Mouse (Mus musculus) limb, embryonic 12.5 days (tissue): ENCODE results near the gene Cpne8. TPM values are rescaled to one million over a fixed set of nuclear protein-coding genes. Genes with fewer than 3 reads are reported as not detected.

Experiments
- ATAC-seq: fragments of 200-750 bp; cut with Nextera tagmentation; 2 replicates; pipeline ENCODE4 v1.8.0; 2017; ENCODE audit warnings: low read depth, moderate TSS enrichment; ENCODE audit not compliant: insufficient number of reproducible peaks, insufficient read depth, low FRiP score, low TSS enrichment
- H3K27ac ChIP-seq: fragments of 300-500 bp; sonication (generic); 2 replicates; pipeline ENCODE4 v1.5.1; 2016; ENCODE audit warnings: mild to moderate bottlenecking, moderate library complexity
- H3K27me3 ChIP-seq: fragments of 300-500 bp; sonication (generic); 2 replicates; pipeline ENCODE4 v1.6.1; 2016; ENCODE audit warnings: mild to moderate bottlenecking, moderate library complexity
- H3K36me3 ChIP-seq: fragments of 300-500 bp; sonication (generic); 2 replicates; pipeline ENCODE4 v1.6.1; 2016; ENCODE audit warnings: mild to moderate bottlenecking, moderate library complexity
- H3K4me1 ChIP-seq: fragments of 300-500 bp; sonication (generic); replicated peaks from 2 replicates; pipeline ENCODE4 v1.6.1; 2016
- H3K4me2 ChIP-seq: fragments of 300-500 bp; sonication (generic); 2 replicates; pipeline ENCODE4 v1.6.1; 2016; ENCODE audit warnings: mild to moderate bottlenecking, moderate library complexity
- H3K4me3 ChIP-seq: fragments of 300-500 bp; sonication (generic); replicated peaks from 2 replicates; pipeline ENCODE4 v1.5.1; 2016; ENCODE audit warnings: mild to moderate bottlenecking
- H3K9ac ChIP-seq: fragments of 300-500 bp; sonication (generic); replicated peaks from 2 replicates; pipeline ENCODE4 v1.6.1; 2016; ENCODE audit warnings: mild to moderate bottlenecking, moderate library complexity
- H3K9me3 ChIP-seq: fragments of 300-500 bp; sonication (generic); 2 replicates; pipeline ENCODE4 v1.6.1; 2016; ENCODE audit warnings: mild to moderate bottlenecking, moderate library complexity
- WGBS: fragments of 180-500 bp; shearing (Covaris S2); methylation state at CpG from one replicate; pipeline ENCODE4 v1.1.7; 2016; 5-methylcytosine and 5-hydroxymethylcytosine counted together
- polyA plus RNA-seq: library from polyadenylated mRNA; unstranded; fragments of >200 nt; fragmentation: Nextera tagmentation; extraction: Ambion mirVana; gene quantifications from 2 replicates; pipeline ENCODE4 v1.2.1, GENCODE M21; 2016

Gene Cpne8
- polyA plus RNA-seq, 1 experiment from 2014 or later, result 5.2 TPM

GRCm38 (mm10) chr15:90609836-90610415, 69.3 kb downstream of the Cpne8 start:
- H3K4me2 ChIP-seq, result no peak overlapping the region
- H3K36me3 ChIP-seq, result no peaks in the 10 kb centered on the region
- H3K4me1 ChIP-seq, result 0 out of 2 replicates have a peak, but pooled peaks cover 5% of the 10 kb centered on the region
- no peak overlapping the region for H3K4me3 ChIP-seq
- 46% methylated on average over 4 of the region's 4 CpGs for WGBS
- ATAC-seq, result no peak
- H3K27ac ChIP-seq, result no peak overlapping the region
- no peak overlapping the region for H3K9ac ChIP-seq
- no peaks in the 10 kb centered on the region for H3K27me3 ChIP-seq
- H3K9me3 ChIP-seq, result no peaks in the 10 kb centered on the region

GRCm38 (mm10) chr15:90608368-90608767, 70.9 kb downstream of the Cpne8 start:
- no peak for ATAC-seq
- H3K36me3 ChIP-seq, result no peaks in the 10 kb centered on the region
- H3K27me3 ChIP-seq, result no peaks in the 10 kb centered on the region
- H3K4me2 ChIP-seq, result no peak overlapping the region
- H3K9me3 ChIP-seq, result no peaks in the 10 kb centered on the region
- no peak overlapping the region for H3K4me3 ChIP-seq
- WGBS, result 63% methylated on average over 3 of the region's 3 CpGs
- H3K27ac ChIP-seq, result no peak overlapping the region
- H3K9ac ChIP-seq, result no peak overlapping the region
- 0 out of 2 replicates have a peak, but pooled peaks cover 11% of the 10 kb centered on the region for H3K4me1 ChIP-seq

- no peak for ATAC-seq
- 87% methylated on average over 3 of the region's 3 CpGs for WGBS
- Histone ChIP-seq H3K4me3 (no peak overlapping the region), H3K4me2 (no peak overlapping the region), H3K9me3 (no peaks in the 10 kb centered on the region), H3K27me3 (no peaks in the 10 kb centered on the region), H3K4me1 (peaks cover 17% of the 10 kb centered on the region; the same call in 1 of the 2 replicates), H3K9ac (no peak overlapping the region), H3K36me3 (no peaks in the 10 kb centered on the region), H3K27ac (no peak overlapping the region)
These were observed 72.1 kb downstream of the Cpne8 start for GRCm38 (mm10) chr15:90607181-90607580.

DNA sequence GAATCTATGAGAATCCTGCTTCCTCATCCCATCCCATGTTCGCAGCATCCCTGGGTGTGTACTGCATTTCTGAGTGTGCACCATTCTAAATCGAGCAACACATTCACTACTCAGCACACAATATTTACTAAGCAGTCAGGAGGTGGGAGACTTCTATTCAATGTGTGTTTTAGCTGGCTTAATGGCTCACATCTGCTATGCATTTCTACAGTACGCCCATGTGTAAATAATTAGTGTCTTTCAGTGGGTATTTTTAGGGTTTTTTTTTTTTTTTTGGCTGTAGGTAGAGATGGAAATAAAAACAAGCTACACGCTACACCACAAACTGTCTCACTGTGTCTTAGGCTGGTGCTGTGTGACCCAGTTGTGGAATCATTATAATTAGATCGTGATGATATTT, 75.6 kb downstream of the Cpne8 start:
- no peak overlapping the region for H3K4me3 ChIP-seq
- H3K9ac ChIP-seq, result no peak overlapping the region
- peaks cover 12% of the 10 kb centered on the region; the same call in 1 of the 2 replicates for H3K4me1 ChIP-seq
- H3K9me3 ChIP-seq, result no peaks in the 10 kb centered on the region
- no peak for ATAC-seq
- no peak overlapping the region for H3K4me2 ChIP-seq
- H3K27ac ChIP-seq, result peak overlapping the region; percentile 62; the same call in 1 of the 2 replicates
- no peaks in the 10 kb centered on the region for H3K27me3 ChIP-seq
- 39% methylated on average over 5 of the region's 5 CpGs for WGBS
- H3K36me3 ChIP-seq, result no peaks in the 10 kb centered on the region

DNA sequence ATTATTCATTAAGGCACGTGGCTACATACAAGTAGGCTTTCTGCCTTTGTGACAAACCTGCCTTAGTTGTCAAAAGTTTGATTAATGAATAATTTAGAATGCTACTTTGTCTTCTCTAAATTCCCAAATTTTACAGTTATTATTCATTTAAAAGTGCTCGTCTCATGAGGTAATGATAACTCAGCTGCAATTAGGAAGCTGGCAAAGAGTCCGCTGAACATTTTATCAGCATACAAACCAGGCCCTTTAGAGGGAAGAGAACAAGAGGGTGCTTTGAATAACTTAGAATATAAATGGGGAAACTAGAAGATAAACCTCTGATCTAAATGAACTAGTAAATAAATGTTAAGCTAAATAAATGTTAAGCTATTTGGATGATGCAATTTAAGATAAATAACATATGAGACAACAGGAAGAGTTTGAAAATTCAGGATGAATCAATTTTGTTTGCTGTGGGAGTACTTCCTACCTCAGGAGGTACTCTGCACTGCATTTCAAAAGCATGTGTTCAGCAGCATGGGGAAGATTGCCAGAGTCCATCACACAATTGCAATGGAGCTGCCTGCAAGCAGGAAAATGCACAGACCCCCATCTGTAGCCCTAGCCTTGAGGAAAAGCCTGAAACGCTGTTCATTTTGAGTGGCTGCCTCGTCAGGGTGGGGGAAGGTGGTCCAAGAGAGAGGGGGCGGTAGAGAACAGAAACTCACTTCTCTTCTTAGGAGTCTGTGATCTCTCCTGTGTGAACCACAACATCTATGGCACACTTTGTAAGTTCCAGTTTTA, 81.3 kb downstream of the Cpne8 start:
- H3K27me3 ChIP-seq, result no peaks in the 10 kb centered on the region
- H3K27ac ChIP-seq, result no peak overlapping the region
- no peak overlapping the region for H3K9ac ChIP-seq
- H3K4me3 ChIP-seq, result no peak overlapping the region
- 70% methylated on average over 6 of the region's 6 CpGs for WGBS
- no peak for ATAC-seq
- peaks cover 6% of the 10 kb centered on the region; the same call in 1 of the 2 replicates for H3K4me1 ChIP-seq
- H3K36me3 ChIP-seq, result no peaks in the 10 kb centered on the region
- H3K9me3 ChIP-seq, result no peaks in the 10 kb centered on the region
- no peak overlapping the region for H3K4me2 ChIP-seq

DNA sequence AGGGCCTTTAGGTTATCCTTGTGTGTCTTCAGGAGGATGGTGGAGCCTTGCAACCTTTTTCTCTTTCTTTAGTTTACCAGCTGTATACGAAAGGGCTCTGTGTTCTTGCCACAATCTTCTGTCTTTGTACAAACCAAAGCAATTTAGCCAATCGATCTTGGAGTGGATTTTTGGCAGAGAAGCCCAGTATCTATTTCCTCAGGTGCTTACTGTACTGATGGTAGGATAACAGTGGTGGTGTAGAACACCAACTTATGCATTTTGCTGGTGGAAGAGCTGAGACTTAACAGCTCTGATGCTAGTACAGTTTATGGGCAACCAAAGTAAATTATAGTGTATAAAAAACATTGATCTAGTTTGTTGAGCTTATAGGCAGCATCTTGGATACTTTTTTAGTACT, 83.6 kb downstream of the Cpne8 start:
- no peak for ATAC-seq
- Histone ChIP-seq H3K9ac (no peak overlapping the region), H3K4me1 (no peaks in the 10 kb centered on the region), H3K36me3 (no peaks in the 10 kb centered on the region), H3K4me3 (no peak overlapping the region), H3K27me3 (no peaks in the 10 kb centered on the region), H3K4me2 (no peak overlapping the region), H3K27ac (no peak overlapping the region), H3K9me3 (no peaks in the 10 kb centered on the region)
- 81% methylated on average over 2 of the region's 2 CpGs for WGBS

GRCm38 (mm10) chr15:90589587-90589986, 89.6 kb downstream of the Cpne8 start:
- Histone ChIP-seq H3K4me1 (no peaks in the 10 kb centered on the region), H3K27ac (no peak overlapping the region), H3K9me3 (no peaks in the 10 kb centered on the region), H3K36me3 (no peaks in the 10 kb centered on the region), H3K4me3 (no peak overlapping the region), H3K4me2 (no peak overlapping the region), H3K9ac (no peak overlapping the region), H3K27me3 (no peaks in the 10 kb centered on the region)
- no peak for ATAC-seq
- 75% methylated on average over 7 of the region's 7 CpGs for WGBS

DNA sequence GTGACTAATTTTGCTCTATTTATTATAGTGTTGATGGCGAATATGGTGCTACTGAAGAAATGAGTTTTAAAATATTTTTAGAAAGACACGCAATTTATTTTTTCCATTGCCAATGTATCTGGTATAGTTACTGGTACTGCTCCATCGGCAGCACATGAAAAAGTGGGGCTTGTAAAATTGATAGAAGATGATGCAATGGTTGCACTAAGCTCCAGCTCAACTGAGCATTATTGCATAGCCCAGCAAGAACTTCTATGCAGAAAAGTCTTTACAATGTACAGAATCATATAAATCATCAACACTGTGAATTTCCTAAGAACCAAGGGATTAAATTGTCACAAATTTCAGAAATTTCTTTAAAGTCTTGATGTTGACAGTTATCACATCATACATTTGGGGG, 101.8 kb downstream of the Cpne8 start:
- no peak overlapping the region for H3K9ac ChIP-seq
- no peaks in the 10 kb centered on the region for H3K9me3 ChIP-seq
- H3K4me2 ChIP-seq, result no peak overlapping the region
- no peak overlapping the region for H3K27ac ChIP-seq
- no peaks in the 10 kb centered on the region for H3K36me3 ChIP-seq
- no peak overlapping the region for H3K4me3 ChIP-seq
- ATAC-seq, result no peak
- WGBS, result 87% methylated on average over 3 of the region's 3 CpGs
- no peaks in the 10 kb centered on the region for H3K4me1 ChIP-seq
- H3K27me3 ChIP-seq, result no peaks in the 10 kb centered on the region

DNA sequence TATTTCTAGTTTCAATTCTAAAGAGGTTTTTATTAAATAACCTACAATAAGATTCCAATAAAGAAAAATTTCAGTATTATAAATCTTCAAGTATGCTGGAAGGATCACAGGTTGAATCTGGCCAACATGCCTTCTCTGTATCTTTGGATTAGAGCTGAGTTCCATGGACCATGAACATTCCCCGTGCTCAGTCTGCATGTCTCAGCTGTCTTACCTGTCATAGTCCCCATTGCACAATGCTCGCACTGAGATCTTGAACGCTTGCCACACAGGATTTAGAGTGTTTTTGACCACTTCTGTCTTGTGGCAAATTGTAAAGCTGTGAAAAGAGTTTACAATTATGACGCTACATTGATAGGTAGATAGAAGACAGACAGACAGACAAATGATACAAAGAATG, 110.0 kb downstream of the Cpne8 start:
- Histone ChIP-seq H3K4me3 (no peak overlapping the region), H3K27me3 (no peaks in the 10 kb centered on the region), H3K4me2 (no peak overlapping the region), H3K4me1 (0 out of 2 replicates have a peak, but pooled peaks cover 2% of the 10 kb centered on the region), H3K36me3 (no peaks in the 10 kb centered on the region), H3K9ac (no peak overlapping the region), H3K9me3 (no peaks in the 10 kb centered on the region), H3K27ac (no peak overlapping the region)
- no peak for ATAC-seq
- 85% methylated on average over 4 of the region's 4 CpGs for WGBS

DNA sequence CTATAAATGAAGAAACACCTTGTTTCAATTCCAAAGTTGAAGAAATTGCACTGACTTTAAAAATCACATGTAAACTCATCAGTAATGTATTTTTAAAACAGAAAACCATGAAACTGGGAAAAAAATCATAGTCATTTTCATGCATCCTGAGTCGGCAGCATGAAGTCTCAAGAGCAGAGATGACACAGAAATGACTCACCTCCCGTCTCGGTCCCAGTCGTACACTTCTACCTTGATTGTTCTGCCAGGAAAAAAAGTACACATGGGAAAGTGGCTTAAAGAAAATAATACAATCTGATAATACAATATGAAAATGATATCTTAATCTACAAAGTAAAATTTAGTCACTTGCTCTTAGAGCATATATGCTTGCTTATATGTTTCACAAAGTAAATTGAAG, 111.2 kb downstream of the Cpne8 start:
- no peaks in the 10 kb centered on the region for H3K36me3 ChIP-seq
- no peaks in the 10 kb centered on the region for H3K27me3 ChIP-seq
- H3K27ac ChIP-seq, result no peak overlapping the region
- 83% methylated on average over 4 of the region's 4 CpGs for WGBS
- H3K4me3 ChIP-seq, result no peak overlapping the region
- H3K9me3 ChIP-seq, result no peaks in the 10 kb centered on the region
- 0 out of 2 replicates have a peak, but pooled peaks cover 4% of the 10 kb centered on the region for H3K4me1 ChIP-seq
- H3K9ac ChIP-seq, result no peak overlapping the region
- ATAC-seq, result no peak
- no peak overlapping the region for H3K4me2 ChIP-seq

DNA sequence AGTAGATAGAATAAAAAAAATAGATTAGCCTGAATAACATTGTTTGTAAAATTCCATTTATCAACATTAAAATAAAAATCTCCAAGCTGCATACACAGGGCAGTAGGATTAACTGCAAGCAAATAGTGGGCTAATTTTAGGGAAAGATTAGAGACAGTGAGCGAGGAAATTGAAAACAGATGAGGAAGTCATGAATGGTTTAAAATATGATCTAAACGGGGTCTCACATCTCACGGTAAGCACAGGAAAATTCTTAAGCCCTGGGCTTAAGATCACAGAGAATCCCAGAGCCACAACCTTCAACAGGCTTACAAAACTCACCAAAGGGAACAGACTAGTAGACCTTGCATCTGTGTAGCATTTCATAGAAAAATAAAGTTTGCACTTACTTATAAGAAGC, 115.2 kb downstream of the Cpne8 start:
- Histone ChIP-seq H3K36me3 (no peaks in the 10 kb centered on the region), H3K27me3 (no peaks in the 10 kb centered on the region), H3K9me3 (no peaks in the 10 kb centered on the region), H3K9ac (no peak overlapping the region), H3K4me1 (0 out of 2 replicates have a peak, but pooled peaks cover 4% of the 10 kb centered on the region), H3K27ac (no peak overlapping the region), H3K4me3 (no peak overlapping the region), H3K4me2 (no peak overlapping the region)
- ATAC-seq, result no peak
- WGBS, result 10% methylated on average over 3 of the region's 3 CpGs
